Mouse (Mus musculus) cerebellum, adult 11-12 months (tissue): ENCODE data around the gene Islr.
"Not testable (repeated sequence)": the region's sequence is repeated elsewhere in the genome, so short reads cannot be mapped to it uniquely, and the experiment has no call there.

Experiments
- DNase-seq: peaks from one replicate; pipeline ENCODE4 v3.0.0; 2022

Islr gene

DNA sequence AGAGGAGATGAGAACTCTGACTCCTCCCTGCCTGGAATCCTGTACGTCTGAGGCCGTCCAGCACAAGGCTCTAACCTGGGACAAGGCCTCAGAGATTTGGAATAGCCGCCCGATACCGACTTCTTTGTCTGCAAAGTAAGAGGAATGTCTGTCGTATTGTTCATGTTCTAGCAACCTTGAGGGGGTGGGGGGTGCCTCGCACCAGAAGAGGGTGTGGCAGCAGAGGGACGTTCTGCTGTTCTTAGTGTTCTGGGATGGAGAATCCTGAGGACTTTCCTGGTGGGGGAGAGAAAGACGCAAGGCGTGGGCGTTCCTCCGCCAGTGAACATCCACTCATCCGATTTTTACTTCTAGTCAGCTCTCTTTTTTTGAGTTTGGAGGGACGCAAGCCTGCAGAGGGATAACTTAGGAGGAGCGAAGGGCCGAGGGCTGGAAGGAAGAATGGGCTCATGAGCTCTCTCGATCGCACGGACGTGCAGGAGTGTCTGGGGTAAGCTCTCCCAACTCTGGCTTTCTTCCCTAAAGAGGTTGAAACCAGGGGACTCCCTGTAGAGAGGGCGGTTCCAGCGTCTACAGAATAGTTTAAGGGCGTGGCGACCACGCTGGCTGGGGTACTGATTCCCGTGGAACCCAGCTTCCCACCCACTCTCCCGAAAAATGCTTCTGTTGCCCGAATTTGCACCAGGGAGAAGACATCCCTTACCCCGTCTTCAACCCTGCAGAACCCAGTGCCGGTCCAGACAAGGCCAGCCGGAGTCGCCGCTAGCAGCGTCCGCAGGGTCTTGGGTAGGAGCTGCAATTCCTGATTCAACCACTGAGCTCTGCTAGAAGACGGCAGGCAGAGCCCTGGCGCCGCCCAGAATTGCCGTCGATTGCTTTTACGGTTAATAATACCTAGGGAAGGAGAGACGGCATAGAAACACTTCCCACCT, at the start of gene Islr, which contains the start of gene Islr2:
TSS of gene Islr (minus strand) at position 791 of the 932 bp plus-strand sequence.
TSS of gene Islr2 (minus strand) at position 804 of the 932 bp plus-strand sequence.
- no peak for DNase-seq

GRCm38 (mm10) chr9:58253805-58254122, 49.7 kb upstream of the Islr start:
- not testable (repeated sequence) for DNase-seq

- peak; percentile 91 for DNase-seq
These were observed 49.1 kb upstream of the Islr start, which contains the start of gene Stoml1 for GRCm38 (mm10) chr9:58253033-58253804. Gene Stoml1 (plus strand): TSS chr9:58253164.

- not testable (repeated sequence) for DNase-seq
These were observed 46.6 kb upstream of the Islr start for GRCm38 (mm10) chr9:58250730-58251129.

DNA sequence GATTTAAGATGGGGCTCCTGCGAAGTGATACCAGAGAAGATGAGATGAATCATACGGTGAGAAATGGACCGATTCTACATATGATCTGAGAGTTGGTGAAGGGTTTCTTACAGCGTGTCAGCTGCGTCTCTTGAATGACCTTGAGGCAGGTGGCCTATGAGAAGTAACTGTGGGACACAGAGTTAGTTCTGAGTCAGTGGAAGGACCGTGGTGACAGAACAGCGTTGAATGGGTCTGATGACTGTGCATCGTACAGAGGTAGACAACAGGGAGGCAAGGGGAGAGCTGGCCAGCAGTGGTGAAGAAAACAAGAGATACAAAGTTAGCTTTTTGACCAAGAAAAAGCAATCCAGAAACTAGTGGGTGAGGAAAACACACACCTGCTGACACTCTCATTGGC, 46.2 kb upstream of the Islr start:
- DNase-seq, result no peak

GRCm38 (mm10) chr9:58249592-58250192, 45.6 kb upstream of the Islr start, which contains the start of gene Pml:
Gene Pml (minus strand): TSS chr9:58249786.
- peak; percentile 57 for DNase-seq

- DNase-seq, result no peak
These were observed 44.8 kb upstream of the Islr start for GRCm38 (mm10) chr9:58248746-58249413.

- peak; percentile 76 for DNase-seq
These were observed 43.1 kb upstream of the Islr start for GRCm38 (mm10) chr9:58247064-58247759.

- DNase-seq, result no peak
These were observed 42.0 kb upstream of the Islr start for GRCm38 (mm10) chr9:58246083-58246591.

- DNase-seq, result no peak
These were observed 39.6 kb upstream of the Islr start for GRCm38 (mm10) chr9:58243696-58244095.

GRCm38 (mm10) chr9:58242696-58243095, 38.6 kb upstream of the Islr start:
- no peak for DNase-seq

- DNase-seq, result no peak
These were observed 37.8 kb upstream of the Islr start for GRCm38 (mm10) chr9:58241780-58242485.

DNA sequence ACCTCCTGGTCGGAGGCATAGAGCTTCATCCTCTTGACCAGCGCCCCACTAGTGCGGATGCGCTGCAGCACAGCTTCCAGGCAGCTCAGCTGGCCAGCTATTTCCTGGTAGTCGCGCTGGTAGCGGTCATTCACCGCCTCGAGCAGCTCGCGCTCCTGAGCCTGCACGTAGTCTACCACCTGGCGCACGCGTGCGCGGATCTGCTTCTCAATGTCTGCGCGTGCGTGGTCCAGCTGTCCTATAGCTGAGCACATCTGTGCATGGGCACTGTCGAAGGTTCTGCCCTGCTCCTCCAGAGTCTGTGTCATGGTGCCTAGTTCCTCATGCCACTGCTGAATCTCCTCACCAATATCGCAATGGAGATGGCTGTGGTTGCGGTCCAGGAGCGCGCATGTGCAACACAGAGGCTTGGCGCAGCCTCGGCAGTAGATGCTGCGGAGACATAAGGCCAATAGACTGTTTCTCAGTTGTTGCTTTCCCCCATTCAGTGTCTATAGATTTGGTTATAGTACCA, 30.5 kb upstream of the Islr start:
- no peak for DNase-seq

DNA sequence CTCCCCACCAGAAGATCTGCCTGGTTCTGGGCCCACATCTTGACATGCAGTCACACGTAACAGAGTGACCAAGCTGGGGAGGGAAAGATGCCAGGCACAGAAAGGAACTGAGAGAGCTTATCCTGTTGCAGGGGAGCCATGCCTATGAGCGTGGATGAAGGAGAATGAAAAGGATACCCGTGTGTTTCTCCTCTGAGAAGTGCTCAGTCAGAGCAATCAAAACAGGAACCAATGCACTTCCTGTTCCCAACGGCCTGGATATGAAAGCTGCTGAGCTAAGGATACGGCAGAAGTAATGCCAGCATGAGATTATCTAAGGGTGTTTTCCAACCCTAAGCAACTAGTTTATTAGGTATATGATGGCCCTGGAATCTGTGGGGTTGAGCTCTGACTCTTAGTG, 28.3 kb upstream of the Islr start:
- DNase-seq, result no peak

GRCm38 (mm10) chr9:58231746-58232145, 27.6 kb upstream of the Islr start:
- DNase-seq, result no peak

DNA sequence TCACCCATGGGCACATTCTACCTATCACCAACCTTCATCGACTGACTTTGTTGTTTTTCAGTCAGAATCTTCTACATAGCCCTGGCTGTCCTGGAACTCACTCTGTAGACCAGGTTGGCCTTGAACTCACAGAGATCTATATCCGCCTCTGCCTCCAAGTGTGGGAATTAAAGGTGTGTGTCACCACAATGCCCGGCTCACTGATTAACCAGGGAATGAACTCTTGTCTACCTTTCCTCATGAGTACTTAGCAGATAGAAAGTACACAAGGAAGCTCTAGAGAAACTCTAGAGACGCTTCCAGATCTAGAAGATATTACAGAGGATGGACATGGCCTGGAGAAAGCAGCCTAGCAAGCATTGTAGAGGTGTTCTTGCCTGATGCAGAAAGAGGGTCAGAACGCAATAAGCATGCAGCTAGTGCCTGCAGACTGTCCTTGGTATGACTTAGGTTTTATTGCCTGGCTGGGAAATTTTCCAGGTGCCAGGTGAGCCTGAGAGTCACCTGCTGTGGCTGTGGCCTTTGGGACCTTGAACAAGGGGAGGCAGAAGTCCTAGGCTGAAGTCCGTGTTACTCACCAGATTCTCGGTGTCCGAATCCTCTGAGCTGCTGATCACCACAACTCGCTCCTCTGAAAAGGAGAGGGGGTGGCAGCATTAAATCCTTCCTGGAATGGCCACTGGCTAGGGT, 24.8 kb upstream of the Islr start:
- no peak for DNase-seq

DNA sequence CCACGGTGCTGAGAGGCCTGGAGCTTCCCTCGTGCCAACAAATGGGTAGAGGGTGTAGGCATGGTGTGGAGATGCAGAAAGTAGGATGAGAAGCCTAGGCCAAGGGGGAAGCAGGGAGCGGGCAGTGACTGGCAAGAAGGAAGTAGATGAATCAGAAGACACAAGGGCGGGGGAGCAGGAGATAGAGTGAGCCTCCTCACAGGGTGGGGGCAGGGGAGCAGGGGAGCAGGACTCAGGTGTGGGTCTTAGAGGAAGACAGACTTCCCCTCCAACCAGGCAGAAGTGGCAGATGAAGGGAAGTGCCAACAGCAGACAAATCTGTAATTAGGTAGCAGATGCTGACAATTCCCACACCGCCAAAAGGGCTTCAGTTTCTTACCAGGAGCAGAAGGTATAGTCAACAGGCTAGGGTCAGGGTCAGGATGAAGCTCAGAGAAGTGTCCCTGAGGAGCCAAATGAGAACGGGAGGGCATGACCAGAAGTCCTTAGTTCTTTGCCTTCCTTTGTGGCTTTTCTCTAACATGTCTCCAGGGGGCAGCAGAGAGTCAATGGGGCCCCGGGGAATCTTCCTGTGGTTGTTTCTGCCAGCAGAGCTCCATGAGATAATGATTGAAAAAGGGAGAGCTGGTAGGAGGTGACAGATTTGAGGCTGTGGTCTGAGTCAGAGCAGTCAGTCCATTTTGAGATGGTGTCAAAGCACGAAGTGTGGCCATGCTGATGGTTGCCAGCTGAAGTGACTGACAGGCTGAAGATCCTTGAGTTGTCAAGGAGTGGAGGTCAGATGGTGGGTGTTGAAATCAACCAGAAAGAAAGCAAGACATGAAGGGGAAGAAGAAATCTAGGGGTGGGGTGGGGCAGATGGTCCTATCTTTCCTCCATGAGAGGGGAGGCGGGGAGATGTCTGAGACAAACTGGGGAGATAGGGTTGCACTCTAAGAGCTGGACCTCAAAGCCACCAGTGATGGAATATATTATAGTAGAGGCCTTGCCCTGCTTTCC, 22.1 kb upstream of the Islr start:
- DNase-seq, result no peak

DNA sequence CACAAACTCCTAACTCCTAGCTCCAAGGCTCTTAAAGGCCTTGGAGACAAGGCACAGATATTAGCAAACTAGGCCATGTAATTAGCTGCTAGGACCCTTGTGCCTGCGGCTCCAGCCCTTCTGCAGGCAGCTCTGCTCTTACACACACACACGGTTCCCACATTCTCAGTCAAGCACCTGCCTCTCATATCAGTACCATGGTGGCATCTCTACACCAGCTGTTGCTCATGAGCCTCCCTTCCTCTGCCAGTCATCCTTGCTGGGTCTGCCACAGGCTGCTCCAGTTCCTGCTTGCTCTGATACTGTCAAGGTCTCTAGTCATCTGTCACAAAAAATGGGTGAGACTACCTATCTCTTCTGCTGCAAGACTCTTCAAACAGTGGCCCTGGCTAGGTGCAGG, 20.2 kb upstream of the Islr start:
- DNase-seq, result no peak
